Mouse (Mus musculus): Measurements from ENCODE around the gene Syn2. TPM values are rescaled to one million over a fixed set of nuclear protein-coding genes. Genes with fewer than 3 reads are reported as not detected.

Gene Syn2
- total RNA-seq, 2 experiments from 2014 or later = 3.1 to 3.4 TPM

GRCm38 (mm10) chr6:115291068-115291467 lies 156.4 kb downstream of the Syn2 start:
- DNase-seq = no peak

- DNase-seq = no peak
Observed at GRCm38 (mm10) chr6:115291823-115292222, 157.1 kb downstream of the Syn2 start.

GRCm38 (mm10) chr6:115292621-115293020 lies 157.9 kb downstream of the Syn2 start:
- DNase-seq = no peak

- DNase-seq = no peak
Observed at GRCm38 (mm10) chr6:115293877-115294276, 159.2 kb downstream of the Syn2 start.

GRCm38 (mm10) chr6:115307134-115307533 lies 172.4 kb downstream of the Syn2 start:
- no peak for DNase-seq

GRCm38 (mm10) chr6:115312780-115313179 lies 178.1 kb downstream of the Syn2 start:
- DNase-seq = no peak

GRCm38 (mm10) chr6:115313235-115313738 lies 178.6 kb downstream of the Syn2 start:
- DNase-seq = no peak

- no peak for DNase-seq
Observed at GRCm38 (mm10) chr6:115313910-115314309, 179.2 kb downstream of the Syn2 start.

- DNase-seq = no peak
Observed at GRCm38 (mm10) chr6:115315770-115316169, 181.1 kb downstream of the Syn2 start.

- DNase-seq = peak; percentile 12
Observed at GRCm38 (mm10) chr6:115316811-115317221, 182.1 kb downstream of the Syn2 start.

GRCm38 (mm10) chr6:115318811-115319210 lies 184.1 kb downstream of the Syn2 start:
- DNase-seq = no peak

GRCm38 (mm10) chr6:115319686-115320085 lies 185.0 kb downstream of the Syn2 start:
- no peak for DNase-seq

- DNase-seq = no peak
Observed at GRCm38 (mm10) chr6:115320927-115321714, 186.4 kb downstream of the Syn2 start.

GRCm38 (mm10) chr6:115321883-115322351 lies 187.2 kb downstream of the Syn2 start:
- no peak for DNase-seq

- DNase-seq = no peak
Observed at GRCm38 (mm10) chr6:115322956-115323355, 188.3 kb downstream of the Syn2 start.

GRCm38 (mm10) chr6:115330964-115331363 lies 196.3 kb downstream of the Syn2 start:
- DNase-seq = no peak

Small RNA genes lying within 50 kb of the gene (microRNA-seq; reads per million reads assigned to microRNA genes)
- gene Gm24767 = 0 reads per million in 2 experiments

Other genes starting within 250 kb of the Syn2 start
- 10 to 100 TPM; 23.5 to 31.8 TPM for gene Vgll4, start 164.9 kb upstream of the Syn2 start, total RNA-seq (2021)
- 10 to 100 TPM; 11.9 to 16.4 TPM for gene Tamm41, start 97.0 kb upstream of the Syn2 start, total RNA-seq (2021)
- gene Gm17482, start 92.4 kb downstream of the Syn2 start, total RNA-seq (2021) = not detected
- gene Timp4, start 117.3 kb downstream of the Syn2 start, total RNA-seq (2021) = 1 to 10 TPM; 2.0 to 7.1 TPM
- 1 to 10 TPM; 4.8 to 5.0 TPM for gene Pparg, start 226.0 kb downstream of the Syn2 start, total RNA-seq (2021)